Mouse (Mus musculus): ENCODE data around the gene Fam45a. TPM values are rescaled to one million over a fixed set of nuclear protein-coding genes. Genes with fewer than 3 reads are reported as not detected.

Gene Fam45a
- total and polyA plus RNA-seq, 2 experiments from 2014 or later: 32.0 to 44.8 TPM

DNA sequence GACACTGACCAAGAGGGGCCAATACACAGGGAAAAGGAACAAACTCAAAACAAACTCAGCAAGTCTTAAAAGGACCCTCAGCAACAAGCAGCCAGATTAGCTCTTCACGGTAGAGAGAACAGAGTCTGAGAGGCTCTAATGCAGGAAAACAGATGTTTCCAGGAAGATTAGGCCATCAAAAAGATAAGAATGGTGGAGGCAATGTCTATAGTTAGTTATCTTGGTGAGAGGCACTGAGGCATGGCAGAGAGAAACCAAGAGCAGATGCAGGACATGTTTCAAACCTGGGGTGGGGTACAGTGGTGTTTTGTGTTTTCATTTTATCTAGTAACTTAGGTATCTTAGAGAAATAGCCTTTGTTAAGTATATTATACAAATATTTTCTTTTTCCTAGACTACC is 60.9 kb downstream of the Fam45a start:
- WGBS: 59% methylated on average over 1 of the region's 1 CpGs
- no peak overlapping the region for H3K9ac ChIP-seq (replicated peaks; ENCODE audit: low read length)
- no peaks in the 10 kb centered on the region for H3K9me3 ChIP-seq (ENCODE audit: low read length)
- no peak overlapping the region for H3K27ac ChIP-seq
- no peak overlapping the region for H3K4me2 ChIP-seq (ENCODE audit: low read depth, low read length)
- H3K27me3 ChIP-seq (ENCODE audit: insufficient read depth, low read length): no peaks in the 10 kb centered on the region
- peaks cover 6% of the 10 kb centered on the region for H3K36me3 ChIP-seq (ENCODE audit: insufficient read depth, low read length)
- H3K4me1 ChIP-seq (ENCODE audit: insufficient read depth, low read length): no peaks in the 10 kb centered on the region
- ATAC-seq (no peak), DNase-seq (ENCODE audit: low spot score) (no peak)
- H3K4me3 ChIP-seq (ENCODE audit: low read length): no peak overlapping the region
- TF ChIP-seq CTCF (IDR thresholded peaks at IDR 0.05; ENCODE audit: low read depth): no peak

DNA sequence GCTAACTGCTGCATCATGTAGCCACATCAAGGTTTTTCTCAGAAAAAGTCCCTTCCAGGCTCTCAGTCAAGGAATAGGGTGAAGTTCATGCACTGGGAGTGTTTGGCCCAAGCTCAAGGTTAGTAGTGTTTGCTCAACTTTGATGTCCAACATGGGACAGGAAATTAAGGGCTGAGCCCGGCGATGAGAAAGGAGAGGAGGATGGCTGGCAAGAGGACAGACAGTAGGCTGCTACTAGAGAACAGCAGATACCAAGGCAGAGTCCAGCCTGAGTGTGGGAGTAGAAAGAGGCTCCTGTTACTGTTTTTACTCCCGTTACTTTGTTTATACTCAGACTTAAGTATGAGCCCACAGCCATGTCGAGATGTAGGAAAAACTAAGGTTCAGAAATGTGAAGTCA is 62.1 kb downstream of the Fam45a start:
- Histone ChIP-seq H3K4me3 (ENCODE audit: low read length) (peak overlapping the region; percentile 53), H3K27me3 (ENCODE audit: insufficient read depth, low read length) (no peaks in the 10 kb centered on the region), H3K9me3 (ENCODE audit: low read length) (no peaks in the 10 kb centered on the region), H3K4me2 (ENCODE audit: low read depth, low read length) (peak overlapping the region; percentile 68), H3K27ac (peak overlapping the region; percentile 92; the same call in 1 of the 2 replicates), H3K9ac (replicated peaks; ENCODE audit: low read length) (no peak overlapping the region), H3K4me1 (ENCODE audit: insufficient read depth, low read length) (no peaks in the 10 kb centered on the region), H3K36me3 (ENCODE audit: insufficient read depth, low read length) (peaks cover 6% of the 10 kb centered on the region)
- DNase-seq (ENCODE audit: low spot score) (no peak), ATAC-seq (no peak)
- WGBS: 37% methylated on average over 4 of the region's 4 CpGs
- TF ChIP-seq CTCF (IDR thresholded peaks at IDR 0.05; ENCODE audit: low read depth): no peak

DNA sequence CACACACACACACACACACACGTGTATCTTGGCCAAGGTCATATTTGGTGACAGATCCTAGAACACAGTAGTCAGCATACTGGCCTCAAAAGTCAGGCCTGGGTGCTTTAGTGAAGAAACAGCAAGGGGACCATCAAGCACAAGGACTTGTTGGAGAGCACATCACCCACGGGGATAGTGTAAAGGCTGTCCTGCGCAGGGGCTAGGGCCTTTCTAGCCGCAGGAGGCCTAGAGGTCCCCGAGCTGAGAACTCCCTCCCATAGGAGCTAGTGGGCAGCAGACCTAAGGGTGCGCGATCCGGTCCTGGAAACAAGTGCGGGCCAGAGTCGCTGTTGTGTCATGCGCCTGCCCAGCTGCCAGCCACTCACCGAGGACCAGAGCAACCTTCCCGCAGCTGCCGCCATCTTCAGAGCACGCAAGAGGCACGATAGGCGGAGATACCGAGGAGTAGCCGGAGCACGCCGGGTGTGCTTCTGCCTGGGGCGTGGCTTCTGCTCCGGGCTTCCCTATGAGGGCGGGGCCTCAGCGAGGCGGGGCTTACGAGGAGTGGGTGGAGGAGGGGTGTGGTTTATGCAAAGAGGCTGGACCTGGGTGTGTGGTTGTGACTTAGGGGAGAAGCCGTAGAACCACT is 62.8 kb downstream of the Fam45a start, which contains the start of gene Prdx3:
Prdx3 (minus strand) TSS at position 493 of the 631 bp plus-strand sequence.
- H3K27ac ChIP-seq: peak within 1 kb of the TSS; percentile 92
- H3K4me3 ChIP-seq (ENCODE audit: low read length): peak within 1 kb of the TSS; percentile 53
- H3K4me2 ChIP-seq (ENCODE audit: low read depth, low read length): peak within 1 kb of the TSS; percentile 68
- 2% methylated on average over 28 of the region's 28 CpGs for WGBS
- DNase-seq (ENCODE audit: low spot score) (peak; percentile 95), ATAC-seq (peak; percentile 99)
- H3K4me1 ChIP-seq (ENCODE audit: insufficient read depth, low read length): no peaks in the 10 kb centered on the region
- H3K9ac ChIP-seq (replicated peaks; ENCODE audit: low read length): peak within 1 kb of the TSS; percentile 59
- TF ChIP-seq CTCF (IDR thresholded peaks at IDR 0.05; ENCODE audit: low read depth): peak; percentile 47
- peaks cover 5% of the 10 kb centered on the region; the same call in 1 of the 2 replicates for H3K36me3 ChIP-seq (ENCODE audit: insufficient read depth, low read length)
- H3K9me3 ChIP-seq (ENCODE audit: low read length): no peaks in the 10 kb centered on the region
- no peaks in the 10 kb centered on the region for H3K27me3 ChIP-seq (ENCODE audit: insufficient read depth, low read length)

DNA sequence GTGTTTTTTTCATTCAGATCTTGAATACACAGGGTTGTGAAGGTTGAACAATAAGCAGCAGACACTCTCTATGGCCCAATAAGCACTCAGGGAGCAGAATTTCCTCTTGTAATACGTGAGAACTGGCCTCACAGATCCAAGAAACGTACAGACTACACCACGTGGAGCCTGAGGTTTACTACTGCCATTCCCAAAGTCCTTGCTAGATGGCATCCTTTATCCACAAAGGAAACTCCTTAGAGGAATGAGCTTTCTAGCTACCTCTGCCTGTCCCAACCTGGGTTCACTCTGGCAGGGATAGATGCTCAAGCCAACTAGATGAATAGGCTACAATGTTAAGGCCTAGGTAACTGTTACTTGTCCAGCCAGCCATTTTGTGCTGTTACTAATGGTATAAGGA is 71.7 kb downstream of the Fam45a start:
- H3K9me3 ChIP-seq (ENCODE audit: low read length): no peaks in the 10 kb centered on the region

More for the DNA sequence above, 71.7 kb downstream of the Fam45a start:
- Histone ChIP-seq H3K27ac (no peak overlapping the region), H3K4me3 (ENCODE audit: low read length) (no peak overlapping the region), H3K36me3 (ENCODE audit: insufficient read depth, low read length) (no peaks in the 10 kb centered on the region), H3K27me3 (ENCODE audit: insufficient read depth, low read length) (no peaks in the 10 kb centered on the region), H3K9ac (replicated peaks; ENCODE audit: low read length) (no peak overlapping the region), H3K4me1 (ENCODE audit: insufficient read depth, low read length) (no peaks in the 10 kb centered on the region), H3K4me2 (ENCODE audit: low read depth, low read length) (no peak overlapping the region)
- 3% methylated on average over 3 of the region's 3 CpGs for WGBS
- ATAC-seq (peak; percentile 64; the same call in 1 of the 2 replicates), DNase-seq (ENCODE audit: low spot score) (peak; percentile 67)
- TF ChIP-seq CTCF (IDR thresholded peaks at IDR 0.05; ENCODE audit: low read depth): peak; percentile 78

Small RNA genes lying within 50 kb of the gene (microRNA-seq; reads per million reads assigned to microRNA genes)
- 0 reads per million in 2 experiments for gene mmu-mir-3084-1

Other genes starting within 250 kb of the Fam45a start
- 46.0 and 48.8 TPM in 2 replicates for gene Cacul1, start 230.6 kb upstream of the Fam45a start, total RNA-seq (2014; rRNA removed)
- 14.8 and 14.9 TPM in 2 replicates for gene Cacul1, start 230.6 kb upstream of the Fam45a start, polyA plus RNA-seq (2015; fragmentation: Nextera tagmentation; extraction: Ambion mirVana)
- 37.2 and 40.1 TPM in 2 replicates for gene Nanos1, start 55.6 kb upstream of the Fam45a start, total RNA-seq (2014; rRNA removed)
- 16.0 and 16.1 TPM in 2 replicates for gene Nanos1, start 55.6 kb upstream of the Fam45a start, polyA plus RNA-seq (2015; fragmentation: Nextera tagmentation; extraction: Ambion mirVana)
- 68.4 and 78.6 TPM in 2 replicates for gene Eif3a, start 20.9 kb upstream of the Fam45a start, total RNA-seq (2014; rRNA removed)
- gene Eif3a, start 20.9 kb upstream of the Fam45a start, polyA plus RNA-seq (2015; fragmentation: Nextera tagmentation; extraction: Ambion mirVana): 89.8 and 95.5 TPM in 2 replicates
- 5.5 and 7.3 TPM in 2 replicates for gene Sfxn4, start 49.9 kb downstream of the Fam45a start, total RNA-seq (2014; rRNA removed)
- gene Sfxn4, start 49.9 kb downstream of the Fam45a start, polyA plus RNA-seq (2015; fragmentation: Nextera tagmentation; extraction: Ambion mirVana): 10.8 and 11.6 TPM in 2 replicates
- 85.0 and 97.0 TPM in 2 replicates for gene Prdx3, start 63.0 kb downstream of the Fam45a start, total RNA-seq (2014; rRNA removed)
- 130 and 138 TPM in 2 replicates for gene Prdx3, start 63.0 kb downstream of the Fam45a start, polyA plus RNA-seq (2015; fragmentation: Nextera tagmentation; extraction: Ambion mirVana)
- gene Grk5, start 78.2 kb downstream of the Fam45a start, total RNA-seq (2014; rRNA removed): 7.2 and 7.8 TPM in 2 replicates
- 1.3 and 1.6 TPM in 2 replicates for gene Grk5, start 78.2 kb downstream of the Fam45a start, polyA plus RNA-seq (2015; fragmentation: Nextera tagmentation; extraction: Ambion mirVana)

Data from hindbrain, postnatal 0 days (tissue).